Mouse (Mus musculus) CH12.LX (cell line): ENCODE data around the gene Tshz2.

ENCODE experiments used
- BHLHE40 ChIP-seq: IDR thresholded peaks from 2 replicates; pipeline ENCODE4 v1.6.1; 2011; ENCODE audit warnings: mild to moderate bottlenecking, low read depth, low read length, improper control_type of control experiment
- CHD2 ChIP-seq: IDR thresholded peaks from 2 replicates; pipeline ENCODE4 v1.6.1; 2011; ENCODE audit warnings: low read length, improper control_type of control experiment
- CTCF ChIP-seq, 2 experiments: IDR thresholded peaks in 1 of 2; conservative IDR thresholded peaks in 1 of 2; 2 replicates each; pipeline ENCODE4 v1.5.1; 2011 to 2012; ENCODE audit warnings: low read depth in 2 of 2, low read length in 2 of 2, improper control_type of control experiment in 1 of 2, inconsistent platforms in 1 of 2, mild to moderate bottlenecking in 1 of 2, moderate library complexity in 1 of 2
- EP300 ChIP-seq: IDR thresholded peaks from 2 replicates; pipeline ENCODE4 v1.6.1; 2011; ENCODE audit warnings: low read length, improper control_type of control experiment
- HCFC1 ChIP-seq: IDR thresholded peaks from 2 replicates; pipeline ENCODE4 v1.6.1; 2012; ENCODE audit warnings: low read depth, mild to moderate bottlenecking, inconsistent platforms, low read length, improper control_type of control experiment
- MAX ChIP-seq: IDR thresholded peaks from 2 replicates; pipeline ENCODE4 v1.6.1; 2011; ENCODE audit warnings: low read length, improper control_type of control experiment
- MYC ChIP-seq: IDR thresholded peaks from 2 replicates; pipeline ENCODE4 v1.6.1; 2011; ENCODE audit warnings: low read depth, mild to moderate bottlenecking, improper control_type of control experiment, low read length
- NELFE ChIP-seq: IDR thresholded peaks from 2 replicates; pipeline ENCODE4 v1.6.1; 2011; ENCODE audit warnings: low read depth, low read length, improper control_type of control experiment
- PAX5 ChIP-seq: IDR thresholded peaks from 2 replicates; pipeline ENCODE4 v1.6.1; 2012; ENCODE audit warnings: low read length, inconsistent platforms, mixed read lengths
- POLR2A ChIP-seq: IDR thresholded peaks from 2 replicates; pipeline ENCODE4 v1.6.1; 2011; ENCODE audit warnings: low read depth, mild to moderate bottlenecking, improper control_type of control experiment, low read length
- RCOR1 ChIP-seq: conservative IDR thresholded peaks from 2 replicates; pipeline ENCODE4 v1.6.1; 2012; ENCODE audit warnings: low read depth, mild to moderate bottlenecking, inconsistent platforms, low read length, improper control_type of control experiment
- TCF12 ChIP-seq: IDR thresholded peaks from 2 replicates; pipeline ENCODE4 v1.6.1; 2014; ENCODE audit warnings: low read depth, mild to moderate bottlenecking, inconsistent platforms, low read length, improper control_type of control experiment
- ZC3H11A ChIP-seq: IDR thresholded peaks from 2 replicates; pipeline ENCODE4 v1.6.1; 2012; ENCODE audit warnings: low read depth, mild to moderate bottlenecking, inconsistent platforms, low read length, improper control_type of control experiment

DNA sequence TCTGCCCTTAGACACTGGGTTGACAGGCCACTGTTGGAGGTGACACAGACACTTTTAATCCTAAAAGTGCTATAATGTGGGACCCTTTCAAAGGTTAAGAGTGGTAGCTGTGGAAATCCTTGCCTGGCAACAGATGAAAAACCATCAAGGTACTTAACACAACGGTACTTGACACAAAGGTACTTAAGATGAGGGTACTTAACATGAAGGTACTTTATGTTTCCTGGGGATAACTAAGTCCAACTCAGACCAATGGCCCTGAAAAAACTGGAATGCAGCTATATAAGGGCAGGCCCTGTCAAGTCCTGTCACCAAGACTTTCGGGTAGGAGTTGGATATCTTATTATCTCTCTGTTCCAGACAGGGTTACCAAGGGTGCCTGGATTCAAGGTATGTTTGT, 320.2 kb downstream of the Tshz2 start:
- TF ChIP-seq POLR2A (no peak), EP300 (no peak), CTCF (conservative IDR thresholded peaks at IDR 0.05 in 1 of 2, IDR thresholded peaks at IDR 0.05 in 1 of 2; ENCODE audit: low read depth in 2 of 2, low read length in 2 of 2) (no peak), CHD2 (no peak), NELFE (no peak), MYC (no peak), BHLHE40 (no peak), RCOR1 (no peak), ZC3H11A (no peak), TCF12 (no peak), HCFC1 (no peak), MAX (no peak), PAX5 (no peak)
